Mouse (Mus musculus): Measurements from ENCODE around the gene Ccdc124.

DNA sequence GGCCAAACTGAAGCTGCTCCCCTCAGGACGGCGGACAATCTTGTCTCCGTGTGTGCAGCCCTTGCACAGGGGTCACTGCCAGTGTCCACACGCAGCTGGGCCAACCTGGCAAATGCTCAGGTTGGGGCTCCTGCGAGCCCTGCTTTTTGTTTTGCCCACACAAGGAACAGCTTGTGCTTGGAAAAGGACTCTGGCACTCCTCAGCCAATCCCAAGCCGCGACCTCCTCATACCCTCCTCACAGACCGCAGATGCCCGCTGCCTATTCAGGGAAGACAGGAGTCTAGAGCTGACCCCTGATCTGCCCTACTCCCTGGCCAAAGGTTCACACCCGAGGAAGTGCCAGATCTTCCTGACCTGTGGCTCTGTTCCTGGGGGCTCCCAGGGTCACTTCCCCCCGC lies 41.4 kb downstream of the Ccdc124 start:
- no peak for TF ChIP-seq CTCF (IDR thresholded peaks at IDR 0.05 in 2 of 3, conservative IDR thresholded peaks at IDR 0.05 in 1 of 3; ENCODE audit: control insufficient read depth in 1 of 3, insufficient read depth in 1 of 3, low read depth in 2 of 3, low read length in 3 of 3, poor library complexity in 1 of 3, severe bottlenecking in 1 of 3)
- no peak for TF ChIP-seq JUND (IDR thresholded peaks at IDR 0.05; ENCODE audit: low read depth, low read length)
- TF ChIP-seq MXI1 (IDR thresholded peaks at IDR 0.05; ENCODE audit: low read depth, low read length): no peak
- TF ChIP-seq POLR2A (IDR thresholded peaks at IDR 0.05; ENCODE audit: control insufficient read depth in 1 of 2, insufficient read depth in 1 of 2, low read depth in 1 of 2, low read length in 2 of 2, poor library complexity in 1 of 2): no peak
- TF ChIP-seq GABPA (IDR thresholded peaks at IDR 0.05; ENCODE audit: low read depth, low read length): no peak
- no peak for TF ChIP-seq MAFK (IDR thresholded peaks at IDR 0.05; ENCODE audit: borderline replicate concordance, low read depth, low read length)
- TF ChIP-seq MEF2A (IDR thresholded peaks at IDR 0.05; ENCODE audit: extremely low read depth, insufficient replicate concordance, low read depth, low read length, poor library complexity, severe bottlenecking): no peak

Measured in MEL (cell line).